Mouse (Mus musculus) ES-E14 (cell line): ENCODE results near the gene Chn2. TPM values are rescaled to one million over a fixed set of nuclear protein-coding genes. Genes with fewer than 3 reads are reported as not detected.

ENCODE experiments used
- DNase-seq: peaks from one replicate; pipeline ENCODE4 v3.0.0-alpha.2; 2013; ENCODE audit warnings: low read depth, low spot score
- H3K27ac ChIP-seq: 2 replicates; pipeline ENCODE4 v1.5.1; 2012; ENCODE audit warnings: low read depth, mild to moderate bottlenecking, low read length, moderate library complexity, mixed read lengths; ENCODE audit not compliant: poor library complexity, insufficient read depth, severe bottlenecking
- H3K36me3 ChIP-seq: 2 replicates; pipeline ENCODE4 v1.6.1; 2012; ENCODE audit warnings: mild to moderate bottlenecking, low read length, moderate library complexity, mixed read lengths; ENCODE audit not compliant: control insufficient read depth, poor library complexity, insufficient read depth, severe bottlenecking
- H3K4me1 ChIP-seq, 2 experiments: fragments of 150-350 bp in 1 of 2; sonication (generic) in 1 of 2; 2 replicates each; pipeline ENCODE4 v1.6.1; 2012; ENCODE audit warnings: low read length in 2 of 2, mild to moderate bottlenecking in 1 of 2, mixed read lengths in 1 of 2; ENCODE audit not compliant: control insufficient read depth in 2 of 2, insufficient read depth in 2 of 2, poor library complexity in 1 of 2
- H3K4me3 ChIP-seq, 2 experiments: fragments of 150-350 bp in 1 of 2; sonication (generic) in 1 of 2; 2 replicates each; pipeline ENCODE4 v1.5.1; 2012; ENCODE audit warnings: low read length in 2 of 2, low read depth in 1 of 2, mild to moderate bottlenecking in 1 of 2, mixed read lengths in 1 of 2; ENCODE audit not compliant: insufficient read depth in 1 of 2, poor library complexity in 1 of 2, severe bottlenecking in 1 of 2
- H3K9ac ChIP-seq: 2 replicates; pipeline ENCODE4 v1.6.1; 2012; ENCODE audit warnings: low read depth, mild to moderate bottlenecking, low read length, mixed read lengths; ENCODE audit not compliant: poor library complexity, insufficient read depth, severe bottlenecking
- H3K9me3 ChIP-seq: fragments of 150-350 bp; sonication (generic); 2 replicates; pipeline ENCODE4 v1.6.1; 2012; ENCODE audit warnings: low read depth, mild to moderate bottlenecking, low read length; ENCODE audit not compliant: control insufficient read depth, insufficient read depth
- CHD2 ChIP-seq: IDR thresholded peaks from 2 replicates; pipeline ENCODE4 v1.6.1; 2014; ENCODE audit warnings: mild to moderate bottlenecking, low read depth, low read length, inconsistent platforms
- HCFC1 ChIP-seq: IDR thresholded peaks from 2 replicates; pipeline ENCODE4 v1.6.1; 2012; ENCODE audit warnings: low read length, inconsistent platforms, borderline replicate concordance; ENCODE audit not compliant: insufficient read depth
- MAFK ChIP-seq: IDR thresholded peaks from 2 replicates; pipeline ENCODE4 v1.6.1; 2014; ENCODE audit warnings: mild to moderate bottlenecking, low read depth, low read length, inconsistent platforms; ENCODE audit not compliant: insufficient read depth
- ZC3H11A ChIP-seq: IDR thresholded peaks from 2 replicates; pipeline ENCODE4 v1.6.1; 2012; ENCODE audit warnings: low read depth, mild to moderate bottlenecking, inconsistent platforms, low read length, borderline replicate concordance
- ZNF384 ChIP-seq: IDR thresholded peaks from 2 replicates; pipeline ENCODE4 v1.6.1; 2012; ENCODE audit warnings: low read depth, low read length, inconsistent platforms
- in situ Hi-C, 2 experiments: fragments of 600-800 bp; cut with MboI; formaldehyde crosslinking; loops; one replicate each; pipeline ENCODE4 v1.15.1; 2025; ENCODE audit warnings: low sequenced_read_pairs in 2 of 2, inconsistent platforms in 1 of 2; ENCODE audit not compliant: unreplicated experiment in 2 of 2
- total RNA-seq: library from RNA; depleted of rRNA; stranded (reverse); fragments of 300-350 nt; gene quantifications from 2 replicates; pipeline ENCODE4 v1.2.3, GENCODE M21; 2012

Gene Chn2
- total RNA-seq, 1 experiment: 7.1 TPM

- no peak overlapping the region for H3K9ac ChIP-seq
- H3K9me3 ChIP-seq: no peaks in the 10 kb centered on the region
- no peaks in the 10 kb centered on the region for H3K4me1 ChIP-seq
- H3K4me3 ChIP-seq: no peak overlapping the region
- TF ChIP-seq HCFC1 (no peak), ZC3H11A (no peak), ZNF384 (no peak), CHD2 (no peak), MAFK (no peak)
- no peaks in the 10 kb centered on the region for H3K36me3 ChIP-seq
- no peak overlapping the region for H3K27ac ChIP-seq
- in situ Hi-C loops: loop anchor here in 1 of 2 experiments (25.0 kb wide), 1 partner anchor 174 kb away; the partner anchor contains the start of gene Chn2
- no peak for DNase-seq
These were observed 171.6 kb downstream of the Chn2 start for GRCm38 (mm10) chr6:54210971-54211370.

GRCm38 (mm10) chr6:54211939-54212338 is 172.6 kb downstream of the Chn2 start:
- no peak overlapping the region for H3K27ac ChIP-seq
- no peaks in the 10 kb centered on the region for H3K9me3 ChIP-seq
- in situ Hi-C loops: loop anchor here in 1 of 2 experiments (25.0 kb wide), 1 partner anchor 175 kb away; the partner anchor contains the start of gene Chn2
- H3K9ac ChIP-seq: no peak overlapping the region
- H3K4me3 ChIP-seq: no peak overlapping the region
- H3K36me3 ChIP-seq: peaks cover 4% of the 10 kb centered on the region; the same call in 1 of the 2 replicates
- H3K4me1 ChIP-seq: no peaks in the 10 kb centered on the region
- TF ChIP-seq CHD2: no peak
- DNase-seq: no peak

GRCm38 (mm10) chr6:54213743-54214142 is 174.4 kb downstream of the Chn2 start:
- no peaks in the 10 kb centered on the region for H3K4me1 ChIP-seq
- no peak for TF ChIP-seq ZNF384
- no peak for TF ChIP-seq HCFC1
- TF ChIP-seq CHD2: no peak
- no peak for TF ChIP-seq ZC3H11A
- no peak for TF ChIP-seq MAFK
- in situ Hi-C loops: loop anchor here in 1 of 2 experiments (25.0 kb wide), 1 partner anchor 176 kb away; the partner anchor contains the start of gene Chn2
- H3K9ac ChIP-seq: no peak overlapping the region
- H3K4me3 ChIP-seq: no peak overlapping the region
- DNase-seq: no peak
- H3K9me3 ChIP-seq: no peaks in the 10 kb centered on the region
- H3K36me3 ChIP-seq: peaks cover 4% of the 10 kb centered on the region; the same call in 1 of the 2 replicates
- H3K27ac ChIP-seq: no peak overlapping the region

- DNase-seq: no peak
- Histone ChIP-seq H3K4me1 (no peaks in the 10 kb centered on the region), H3K9me3 (no peaks in the 10 kb centered on the region), H3K27ac (no peak overlapping the region), H3K9ac (no peak overlapping the region), H3K36me3 (peaks cover 4% of the 10 kb centered on the region; the same call in 1 of the 2 replicates), H3K4me3 (no peak overlapping the region)
- no peak for TF ChIP-seq ZNF384
- TF ChIP-seq CHD2: no peak
- in situ Hi-C loops: loop anchor here in 1 of 2 experiments (25.0 kb wide), 1 partner anchor 178 kb away; the partner anchor contains the start of gene Chn2
These were observed 176.3 kb downstream of the Chn2 start for GRCm38 (mm10) chr6:54215636-54216035.

- Histone ChIP-seq H3K4me1 (no peaks in the 10 kb centered on the region), H3K9ac (no peak overlapping the region), H3K9me3 (no peaks in the 10 kb centered on the region), H3K36me3 (peaks cover 4% of the 10 kb centered on the region; the same call in 1 of the 2 replicates), H3K4me3 (no peak overlapping the region), H3K27ac (no peak overlapping the region)
- in situ Hi-C loops: loop anchor here in 1 of 2 experiments (25.0 kb wide), 1 partner anchor 179 kb away; the partner anchor contains the start of gene Chn2
- no peak for TF ChIP-seq CHD2
- TF ChIP-seq HCFC1: no peak
- no peak for TF ChIP-seq ZC3H11A
- no peak for TF ChIP-seq ZNF384
- no peak for TF ChIP-seq MAFK
- no peak for DNase-seq
These were observed 177.2 kb downstream of the Chn2 start for GRCm38 (mm10) chr6:54216512-54216911.
